Mouse (Mus musculus): ENCODE results near the gene Cep128. TPM values are rescaled to one million over a fixed set of nuclear protein-coding genes. Genes with fewer than 3 reads are reported as not detected.

Cep128 gene
- 17.5 to 25.7 TPM (median 22.9 TPM) in 4 replicates for total RNA-seq (2023; ENCODE audit: inconsistent age)

GRCm38 (mm10) chr12:91384281-91385017 lies at the start of gene Cep128, which contains the start of gene Tshr:
Gene Cep128, minus strand, starts transcription at chr12:91384409.
Gene Tshr, plus strand, starts transcription at chr12:91384563.

Other genes with a start within 250 kb of the Cep128 start
- not detected in 4 replicates for gene Tshr, start 154 bp upstream of the Cep128 start, total RNA-seq (2023; ENCODE audit: inconsistent age)
- gene Gtf2a1, start 206.1 kb upstream of the Cep128 start, total RNA-seq (2023; ENCODE audit: inconsistent age) = 47.2 to 56.9 TPM (median 52.4 TPM) in 4 replicates

All from B cell, adult (primary cell).